Mouse (Mus musculus) limb, embryonic 12.5 days (tissue): ENCODE results near the gene 1700016H13Rik. TPM values are rescaled to one million over a fixed set of nuclear protein-coding genes. Genes with fewer than 3 reads are reported as not detected.

Experiments used
- ATAC-seq: fragments of 200-750 bp; cut with Nextera tagmentation; 2 replicates; pipeline ENCODE4 v1.8.0; 2017; ENCODE audit warnings: low read depth, moderate TSS enrichment; ENCODE audit not compliant: insufficient number of reproducible peaks, insufficient read depth, low FRiP score, low TSS enrichment
- H3K27ac ChIP-seq: fragments of 300-500 bp; sonication (generic); 2 replicates; pipeline ENCODE4 v1.5.1; 2016; ENCODE audit warnings: mild to moderate bottlenecking, moderate library complexity
- H3K27me3 ChIP-seq: fragments of 300-500 bp; sonication (generic); 2 replicates; pipeline ENCODE4 v1.6.1; 2016; ENCODE audit warnings: mild to moderate bottlenecking, moderate library complexity
- H3K36me3 ChIP-seq: fragments of 300-500 bp; sonication (generic); 2 replicates; pipeline ENCODE4 v1.6.1; 2016; ENCODE audit warnings: mild to moderate bottlenecking, moderate library complexity
- H3K4me1 ChIP-seq: fragments of 300-500 bp; sonication (generic); replicated peaks from 2 replicates; pipeline ENCODE4 v1.6.1; 2016
- H3K4me2 ChIP-seq: fragments of 300-500 bp; sonication (generic); 2 replicates; pipeline ENCODE4 v1.6.1; 2016; ENCODE audit warnings: mild to moderate bottlenecking, moderate library complexity
- H3K4me3 ChIP-seq: fragments of 300-500 bp; sonication (generic); replicated peaks from 2 replicates; pipeline ENCODE4 v1.5.1; 2016; ENCODE audit warnings: mild to moderate bottlenecking
- H3K9ac ChIP-seq: fragments of 300-500 bp; sonication (generic); replicated peaks from 2 replicates; pipeline ENCODE4 v1.6.1; 2016; ENCODE audit warnings: mild to moderate bottlenecking, moderate library complexity
- H3K9me3 ChIP-seq: fragments of 300-500 bp; sonication (generic); 2 replicates; pipeline ENCODE4 v1.6.1; 2016; ENCODE audit warnings: mild to moderate bottlenecking, moderate library complexity
- WGBS: fragments of 180-500 bp; shearing (Covaris S2); methylation state at CpG from one replicate; pipeline ENCODE4 v1.1.7; 2016; 5-methylcytosine and 5-hydroxymethylcytosine counted together
- polyA plus RNA-seq: library from polyadenylated mRNA; unstranded; fragments of >200 nt; fragmentation: Nextera tagmentation; extraction: Ambion mirVana; gene quantifications from 2 replicates; pipeline ENCODE4 v1.2.1, GENCODE M21; 2016

1700016H13Rik gene
- polyA plus RNA-seq, 1 experiment from 2014 or later: 0.23 TPM

GRCm38 (mm10) chr5:103691624-103692530, 36.1 kb upstream of the 1700016H13Rik start, which contains the start of gene Aff1:
Gene Aff1 (plus strand): TSS chr5:103692374.
- Histone ChIP-seq H3K4me2 (peak within 1 kb of the TSS; percentile 100), H3K9ac (peak within 1 kb of the TSS; percentile 53), H3K27me3 (peaks cover 31% of the 10 kb centered on the region), H3K4me1 (peaks cover 13% of the 10 kb centered on the region), H3K9me3 (no peaks in the 10 kb centered on the region), H3K27ac (no peak within 1 kb of the TSS), H3K36me3 (no peaks in the 10 kb centered on the region), H3K4me3 (peak within 1 kb of the TSS; percentile 64)
- WGBS: 4% methylated on average over 50 of the region's 50 CpGs
- ATAC-seq: peak; percentile 72; the same call in 1 of the 2 replicates

GRCm38 (mm10) chr5:103691171-103691570, 35.4 kb upstream of the 1700016H13Rik start:
- Histone ChIP-seq H3K4me2 (no peak overlapping the region), H3K4me1 (peaks cover 13% of the 10 kb centered on the region)

GRCm38 (mm10) chr5:103690190-103690589, 34.4 kb upstream of the 1700016H13Rik start:
- peaks cover 31% of the 10 kb centered on the region for H3K27me3 ChIP-seq
- no peaks in the 10 kb centered on the region for H3K9me3 ChIP-seq
- WGBS: 86% methylated on average over 8 of the region's 8 CpGs
- peaks cover 13% of the 10 kb centered on the region for H3K4me1 ChIP-seq
- no peak overlapping the region for H3K9ac ChIP-seq
- ATAC-seq: no peak
- H3K36me3 ChIP-seq: no peaks in the 10 kb centered on the region
- H3K4me3 ChIP-seq: no peak overlapping the region
- H3K4me2 ChIP-seq: no peak overlapping the region
- no peak overlapping the region for H3K27ac ChIP-seq

More at GRCm38 (mm10) chr5:103691171-103691570, 35.4 kb upstream of the 1700016H13Rik start:
- Histone ChIP-seq H3K27me3 (peaks cover 31% of the 10 kb centered on the region), H3K36me3 (no peaks in the 10 kb centered on the region), H3K27ac (no peak overlapping the region), H3K9me3 (no peaks in the 10 kb centered on the region), H3K4me3 (no peak overlapping the region), H3K9ac (no peak overlapping the region)
- ATAC-seq: no peak

GRCm38 (mm10) chr5:103689645-103690044, 33.8 kb upstream of the 1700016H13Rik start:
- no peak for ATAC-seq
- Histone ChIP-seq H3K27ac (no peak overlapping the region), H3K9ac (no peak overlapping the region), H3K36me3 (no peaks in the 10 kb centered on the region), H3K4me3 (no peak overlapping the region), H3K9me3 (no peaks in the 10 kb centered on the region), H3K27me3 (peaks cover 27% of the 10 kb centered on the region), H3K4me1 (peaks cover 13% of the 10 kb centered on the region), H3K4me2 (no peak overlapping the region)
- 87% methylated on average over 5 of the region's 5 CpGs for WGBS

GRCm38 (mm10) chr5:103681824-103682223, 26.0 kb upstream of the 1700016H13Rik start:
- Histone ChIP-seq H3K4me1 (no peaks in the 10 kb centered on the region; the same call in 1 of the 2 replicates), H3K36me3 (no peaks in the 10 kb centered on the region), H3K9me3 (no peaks in the 10 kb centered on the region), H3K4me2 (no peak overlapping the region), H3K27me3 (no peaks in the 10 kb centered on the region), H3K4me3 (no peak overlapping the region), H3K27ac (no peak overlapping the region), H3K9ac (no peak overlapping the region)
- WGBS: 52% methylated on average over 3 of the region's 3 CpGs
- ATAC-seq: no peak

- H3K27me3 ChIP-seq: no peaks in the 10 kb centered on the region
- no peak overlapping the region for H3K9ac ChIP-seq
- ATAC-seq: no peak
- no peaks in the 10 kb centered on the region; the same call in 1 of the 2 replicates for H3K4me1 ChIP-seq
- H3K9me3 ChIP-seq: no peaks in the 10 kb centered on the region
- no peak overlapping the region for H3K4me3 ChIP-seq
- no peak overlapping the region for H3K27ac ChIP-seq
- no peaks in the 10 kb centered on the region for H3K36me3 ChIP-seq
- no peak overlapping the region for H3K4me2 ChIP-seq
- 38% methylated on average over 4 of the region's 4 CpGs for WGBS
These were observed 24.6 kb upstream of the 1700016H13Rik start for GRCm38 (mm10) chr5:103680381-103680780.

- Histone ChIP-seq H3K9me3 (no peaks in the 10 kb centered on the region), H3K9ac (no peak overlapping the region), H3K27ac (no peak overlapping the region), H3K4me2 (no peak overlapping the region), H3K36me3 (no peaks in the 10 kb centered on the region), H3K27me3 (no peaks in the 10 kb centered on the region), H3K4me3 (no peak overlapping the region), H3K4me1 (no peaks in the 10 kb centered on the region; the same call in 1 of the 2 replicates)
- no peak for ATAC-seq
- WGBS: 93% methylated on average over 5 of the region's 5 CpGs
These were observed 23.2 kb upstream of the 1700016H13Rik start for GRCm38 (mm10) chr5:103678974-103679373.

- Histone ChIP-seq H3K4me2 (no peak overlapping the region), H3K9ac (no peak overlapping the region), H3K4me1 (no peaks in the 10 kb centered on the region; the same call in 1 of the 2 replicates), H3K36me3 (no peaks in the 10 kb centered on the region), H3K9me3 (no peaks in the 10 kb centered on the region), H3K4me3 (no peak overlapping the region), H3K27ac (no peak overlapping the region), H3K27me3 (no peaks in the 10 kb centered on the region)
- 81% methylated on average over 6 of the region's 6 CpGs for WGBS
- ATAC-seq: no peak
These were observed 22.1 kb upstream of the 1700016H13Rik start for GRCm38 (mm10) chr5:103677894-103678293.

GRCm38 (mm10) chr5:103676289-103676881, 20.6 kb upstream of the 1700016H13Rik start:
- H3K27ac ChIP-seq: no peak overlapping the region
- no peaks in the 10 kb centered on the region; the same call in 1 of the 2 replicates for H3K4me1 ChIP-seq
- no peak overlapping the region for H3K4me3 ChIP-seq
- WGBS: 83% methylated on average over 6 of the region's 6 CpGs
- peaks cover 4% of the 10 kb centered on the region; the same call in 1 of the 2 replicates for H3K27me3 ChIP-seq
- H3K9me3 ChIP-seq: no peaks in the 10 kb centered on the region
- no peak overlapping the region for H3K4me2 ChIP-seq
- ATAC-seq: no peak
- no peak overlapping the region for H3K9ac ChIP-seq
- H3K36me3 ChIP-seq: no peaks in the 10 kb centered on the region

GRCm38 (mm10) chr5:103674482-103674881, 18.7 kb upstream of the 1700016H13Rik start:
- no peak overlapping the region for H3K4me2 ChIP-seq
- WGBS: 21% methylated on average over 6 of the region's 6 CpGs
- H3K27ac ChIP-seq: no peak overlapping the region
- no peak overlapping the region for H3K4me3 ChIP-seq
- peak; percentile 46; the same call in 1 of the 2 replicates for ATAC-seq
- H3K9me3 ChIP-seq: no peaks in the 10 kb centered on the region
- H3K9ac ChIP-seq: no peak overlapping the region
- H3K36me3 ChIP-seq: no peaks in the 10 kb centered on the region
- H3K27me3 ChIP-seq: peaks cover 5% of the 10 kb centered on the region; the same call in 1 of the 2 replicates
- H3K4me1 ChIP-seq: no peaks in the 10 kb centered on the region; the same call in 1 of the 2 replicates

GRCm38 (mm10) chr5:103673611-103674010, 17.8 kb upstream of the 1700016H13Rik start:
- Histone ChIP-seq H3K27me3 (peaks cover 5% of the 10 kb centered on the region; the same call in 1 of the 2 replicates), H3K27ac (no peak overlapping the region), H3K9me3 (no peaks in the 10 kb centered on the region), H3K9ac (no peak overlapping the region), H3K36me3 (no peaks in the 10 kb centered on the region), H3K4me1 (no peaks in the 10 kb centered on the region; the same call in 1 of the 2 replicates), H3K4me2 (no peak overlapping the region), H3K4me3 (no peak overlapping the region)
- WGBS: 82% methylated on average over 4 of the region's 4 CpGs
- ATAC-seq: no peak
